Mouse (Mus musculus): ENCODE measurements at regions not wholly inside any gene's neighbourhood (a gene's known extent, or its start where the extent isn't known, plus 50 kb on each side); places are given as distances from the start of the nearest gene placed in this dataset.

GRCm38 (mm10) chr3:66537106-66537893 is 240.7 kb upstream of the Veph1 start:
- H3K9me3 ChIP-seq (replicated peaks; ENCODE audit: control insufficient read depth, low read length) = 0 out of 2 replicates have a peak, but pooled peaks cover 6% of the 10 kb centered on the region
- H3K27me3 ChIP-seq (ENCODE audit: control insufficient read depth, insufficient read depth, low read length) = no peaks in the 10 kb centered on the region
- 57% methylated on average over 3 of the region's 3 CpGs for WGBS
- H3K4me1 ChIP-seq (ENCODE audit: control insufficient read depth, insufficient read depth) = no peaks in the 10 kb centered on the region
- no peak overlapping the region for H3K4me3 ChIP-seq (ENCODE audit: low read depth, low read length)
- no peak overlapping the region for H3K4me2 ChIP-seq (ENCODE audit: low read depth, low read length)
- no peak overlapping the region for H3K9ac ChIP-seq (replicated peaks; ENCODE audit: low read depth, low read length)
- no peak for ATAC-seq (ENCODE audit: insufficient read depth, low read depth)
- H3K27ac ChIP-seq (ENCODE audit: low read depth) = no peak overlapping the region
- no peaks in the 10 kb centered on the region for H3K36me3 ChIP-seq (replicated peaks; ENCODE audit: control insufficient read depth, insufficient read depth, low read length)
- DNase-seq (ENCODE audit: low spot score) = no peak
- TF ChIP-seq EP300 (IDR thresholded peaks at IDR 0.05; ENCODE audit: low read depth) = no peak
- no peak for TF ChIP-seq CTCF (IDR thresholded peaks at IDR 0.05; ENCODE audit: low read depth)

GRCm38 (mm10) chr3:66536673-66537072 is 240.0 kb upstream of the Veph1 start:
- TF ChIP-seq EP300 (IDR thresholded peaks at IDR 0.05; ENCODE audit: low read depth) = no peak
- no peak for TF ChIP-seq CTCF (IDR thresholded peaks at IDR 0.05; ENCODE audit: low read depth)
- no peak for ATAC-seq (ENCODE audit: insufficient read depth, low read depth)
- 83% methylated on average over 11 of the region's 11 CpGs for WGBS

GRCm38 (mm10) chr3:66535786-66536529 is 239.3 kb upstream of the Veph1 start:
- H3K4me1 ChIP-seq (ENCODE audit: control insufficient read depth, insufficient read depth) = no peaks in the 10 kb centered on the region
- no peak overlapping the region for H3K4me3 ChIP-seq (ENCODE audit: low read depth, low read length)
- DNase-seq (ENCODE audit: low spot score) (no peak), ATAC-seq (ENCODE audit: insufficient read depth, low read depth) (no peak)
- no peak overlapping the region for H3K9ac ChIP-seq (replicated peaks; ENCODE audit: low read depth, low read length)
- no peaks in the 10 kb centered on the region for H3K27me3 ChIP-seq (ENCODE audit: control insufficient read depth, insufficient read depth, low read length)
- WGBS = 81% methylated on average over 8 of the region's 8 CpGs
- H3K36me3 ChIP-seq (replicated peaks; ENCODE audit: control insufficient read depth, insufficient read depth, low read length) = no peaks in the 10 kb centered on the region
- TF ChIP-seq EP300 (IDR thresholded peaks at IDR 0.05; ENCODE audit: low read depth) (no peak), CTCF (IDR thresholded peaks at IDR 0.05; ENCODE audit: low read depth) (no peak)
- H3K9me3 ChIP-seq (replicated peaks; ENCODE audit: control insufficient read depth, low read length) = no peaks in the 10 kb centered on the region
- H3K27ac ChIP-seq (ENCODE audit: low read depth) = no peak overlapping the region
- no peak overlapping the region for H3K4me2 ChIP-seq (ENCODE audit: low read depth, low read length)

More at GRCm38 (mm10) chr3:66536673-66537072, 240.0 kb upstream of the Veph1 start:
- Histone ChIP-seq H3K4me3 (ENCODE audit: low read depth, low read length) (no peak overlapping the region), H3K27ac (ENCODE audit: low read depth) (no peak overlapping the region), H3K36me3 (replicated peaks; ENCODE audit: control insufficient read depth, insufficient read depth, low read length) (no peaks in the 10 kb centered on the region), H3K9me3 (replicated peaks; ENCODE audit: control insufficient read depth, low read length) (0 out of 2 replicates have a peak, but pooled peaks cover under 1% of the 10 kb centered on the region), H3K27me3 (ENCODE audit: control insufficient read depth, insufficient read depth, low read length) (no peaks in the 10 kb centered on the region), H3K4me1 (ENCODE audit: control insufficient read depth, insufficient read depth) (no peaks in the 10 kb centered on the region), H3K9ac (replicated peaks; ENCODE audit: low read depth, low read length) (no peak overlapping the region), H3K4me2 (ENCODE audit: low read depth, low read length) (no peak overlapping the region)
- DNase-seq (ENCODE audit: low spot score) = no peak

GRCm38 (mm10) chr3:66519925-66520324 is 223.3 kb upstream of the Veph1 start:
- no peak for DNase-seq (ENCODE audit: low spot score)
- no peak overlapping the region for H3K4me2 ChIP-seq (ENCODE audit: low read depth, low read length)
- ATAC-seq (ENCODE audit: insufficient read depth, low read depth) = no peak
- H3K4me3 ChIP-seq (ENCODE audit: low read depth, low read length) = no peak overlapping the region
- no peaks in the 10 kb centered on the region for H3K4me1 ChIP-seq (ENCODE audit: control insufficient read depth, insufficient read depth)
- no peak overlapping the region for H3K9ac ChIP-seq (replicated peaks; ENCODE audit: low read depth, low read length)
- TF ChIP-seq EP300 (IDR thresholded peaks at IDR 0.05; ENCODE audit: low read depth) = no peak
- TF ChIP-seq CTCF (IDR thresholded peaks at IDR 0.05; ENCODE audit: low read depth) = no peak
- no peaks in the 10 kb centered on the region for H3K9me3 ChIP-seq (replicated peaks; ENCODE audit: control insufficient read depth, low read length)
- H3K36me3 ChIP-seq (replicated peaks; ENCODE audit: control insufficient read depth, insufficient read depth, low read length) = no peaks in the 10 kb centered on the region
- WGBS = 5% methylated on average over 1 of the region's 1 CpGs
- no peak overlapping the region for H3K27ac ChIP-seq (ENCODE audit: low read depth)
- H3K27me3 ChIP-seq (ENCODE audit: control insufficient read depth, insufficient read depth, low read length) = no peaks in the 10 kb centered on the region

- Histone ChIP-seq H3K36me3 (replicated peaks; ENCODE audit: control insufficient read depth, insufficient read depth, low read length) (no peaks in the 10 kb centered on the region), H3K9me3 (replicated peaks; ENCODE audit: control insufficient read depth, low read length) (no peaks in the 10 kb centered on the region), H3K4me2 (ENCODE audit: low read depth, low read length) (no peak overlapping the region), H3K27me3 (ENCODE audit: control insufficient read depth, insufficient read depth, low read length) (no peaks in the 10 kb centered on the region), H3K4me3 (ENCODE audit: low read depth, low read length) (no peak overlapping the region), H3K27ac (ENCODE audit: low read depth) (no peak overlapping the region), H3K9ac (replicated peaks; ENCODE audit: low read depth, low read length) (no peak overlapping the region), H3K4me1 (ENCODE audit: control insufficient read depth, insufficient read depth) (no peaks in the 10 kb centered on the region)
- no peak for ATAC-seq (ENCODE audit: insufficient read depth, low read depth)
- WGBS = 30% methylated on average over 2 of the region's 2 CpGs
- DNase-seq (ENCODE audit: low spot score) = no peak
- TF ChIP-seq EP300 (IDR thresholded peaks at IDR 0.05; ENCODE audit: low read depth) (no peak), CTCF (IDR thresholded peaks at IDR 0.05; ENCODE audit: low read depth) (no peak)
Measured at GRCm38 (mm10) chr3:66518289-66518688, 221.7 kb upstream of the Veph1 start.

Measured in heart, postnatal 0 days (tissue).